Mouse (Mus musculus) monocyte, adult 59 days (primary cell): ENCODE results near the gene Wdr77. TPM values are rescaled to one million over a fixed set of nuclear protein-coding genes. Genes with fewer than 3 reads are reported as not detected.

Experiments used
- total RNA-seq, 2 experiments: library from RNA; stranded (reverse); gene quantifications; one replicate each; pipeline ENCODE4 v1.2.4; 2023

Gene Wdr77
- total RNA-seq = 10 to 100 TPM; 18.3 to 26.5 TPM

DNA sequence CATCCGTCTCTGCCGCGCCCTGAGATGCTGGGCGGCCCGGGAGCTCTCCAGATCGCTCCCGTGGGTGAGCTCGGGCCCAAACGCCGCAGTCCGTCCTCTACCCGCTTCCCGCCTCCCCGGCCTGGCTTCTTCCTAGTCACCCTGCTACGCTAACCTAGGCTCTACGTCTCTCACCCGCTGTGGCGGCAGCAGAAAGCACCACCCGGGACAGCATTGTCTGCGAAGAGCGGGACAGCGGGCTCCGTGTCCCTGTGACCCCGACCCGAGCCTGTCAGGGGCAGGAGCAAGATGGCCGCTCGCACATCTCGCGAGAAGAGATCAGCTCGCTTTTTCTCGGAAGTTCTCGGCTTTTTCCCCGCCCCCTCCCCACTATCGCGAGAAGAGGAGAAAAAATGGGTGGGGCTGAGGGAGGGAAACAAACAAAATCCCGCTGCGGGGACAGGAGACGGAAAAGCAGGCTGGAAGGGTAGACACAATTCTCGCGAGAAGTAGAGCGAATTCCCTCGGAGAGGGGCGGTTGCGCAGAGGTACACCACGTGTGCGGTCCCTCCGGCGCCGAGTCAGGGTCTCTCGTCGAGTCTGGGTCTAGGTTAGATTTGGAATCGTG, at the start of gene Wdr77:
Gene Wdr77, plus strand, starts transcription at position 396 of the 607 bp plus-strand sequence.

GRCm38 (mm10) chr3:105932240-105933071, 26.7 kb upstream of the Wdr77 start, which contains the start of gene I830077J02Rik:
Gene I830077J02Rik (minus strand): TSS chr3:105932664.

DNA sequence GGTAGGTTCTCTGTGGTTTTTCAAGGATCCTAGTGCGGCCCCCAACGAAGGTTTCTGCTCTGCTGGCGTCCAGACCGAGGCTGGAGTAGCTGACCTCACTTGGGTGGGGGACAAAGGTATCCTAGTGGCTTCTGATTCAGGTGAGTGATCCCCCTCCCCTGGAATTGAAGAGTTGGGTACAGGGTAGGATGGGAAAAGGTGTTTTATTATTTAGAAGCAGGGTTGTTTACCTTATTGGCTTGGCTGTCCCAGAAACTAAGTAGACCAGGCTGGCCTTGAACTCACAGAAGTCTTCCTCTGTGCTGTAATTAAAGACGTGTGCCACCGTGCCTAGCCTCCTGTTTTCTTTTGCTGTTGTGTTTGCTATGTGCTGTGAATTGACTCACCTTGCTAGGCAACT, 830 bp downstream of the Wdr77 start, which contains the start of gene Atp5f1:
Gene Atp5f1, minus strand, starts transcription at position 101 of the 400 bp plus-strand sequence.

DNA sequence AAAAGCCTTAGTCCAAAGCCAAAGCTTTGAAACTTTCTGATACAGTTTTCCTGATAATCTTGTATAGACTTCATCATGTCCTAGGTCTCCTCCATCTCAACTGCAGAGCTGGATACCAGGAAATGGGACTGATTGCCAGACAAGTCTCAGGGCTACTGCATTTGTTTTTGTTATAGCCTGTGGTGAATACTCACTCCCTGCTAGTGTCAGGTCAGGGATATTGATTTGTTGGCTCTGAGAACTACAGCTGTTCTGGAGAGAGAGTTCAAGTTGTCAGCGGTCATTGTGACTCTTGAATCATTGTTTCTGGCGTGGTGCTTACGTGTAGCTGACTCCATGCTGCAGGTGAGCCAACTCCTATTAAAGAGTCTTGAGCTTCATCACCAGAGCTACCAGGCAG, 14.2 kb downstream of the Wdr77 start, which contains the start of gene Ovgp1:
Gene Ovgp1, plus strand, starts transcription at position 301 of the 400 bp plus-strand sequence.

GRCm38 (mm10) chr3:106014546-106014945, 55.4 kb downstream of the Wdr77 start, which contains the start of gene Pifo:
Gene Pifo (minus strand): TSS chr3:106014646.

Other genes with a start within 250 kb of the Wdr77 start
- gene Rap1a, start 158.0 kb upstream of the Wdr77 start, total RNA-seq = 100 to 1,000 TPM; 359 to 394 TPM
- 1 to 10 TPM in 1 of 2 experiments, under 1 TPM in 1; 0.94 to 1.2 TPM for gene Adora3, start 88.5 kb upstream of the Wdr77 start, total RNA-seq
- under 1 TPM in 1 of 2 experiments, not detected in 1; 0.97 TPM for gene Tmigd3, start 88.5 kb upstream of the Wdr77 start, total RNA-seq
- 100 to 1,000 TPM in 1 of 2 experiments, 10 to 100 TPM in 1; 99.1 to 110 TPM for gene I830077J02Rik, start 26.7 kb upstream of the Wdr77 start, total RNA-seq
- 100 to 1,000 TPM; 146 to 151 TPM for gene Atp5f1, start 730 bp downstream of the Wdr77 start, total RNA-seq
- gene Ovgp1, start 14.3 kb downstream of the Wdr77 start, total RNA-seq = 1 to 10 TPM; 1.9 to 2.6 TPM
- gene Pifo, start 55.3 kb downstream of the Wdr77 start, total RNA-seq = not detected
- gene Chil5, start 73.4 kb downstream of the Wdr77 start, total RNA-seq = under 1 TPM in 1 of 2 experiments, not detected in 1; 0.73 TPM
- not detected for gene Chia1, start 153.9 kb downstream of the Wdr77 start, total RNA-seq
- 100 to 1,000 TPM; 549 to 966 TPM for gene Chil3, start 208.2 kb downstream of the Wdr77 start, total RNA-seq